Mouse (Mus musculus) ZHBTc4 (cell line): ENCODE data around the gene Mfsd1.

ENCODE experiments used
- DNase-seq: peaks from one replicate; pipeline ENCODE4 v3.0.0-alpha.2; 2011; ENCODE audit warnings: low read depth, low spot score

Mfsd1 gene

DNA sequence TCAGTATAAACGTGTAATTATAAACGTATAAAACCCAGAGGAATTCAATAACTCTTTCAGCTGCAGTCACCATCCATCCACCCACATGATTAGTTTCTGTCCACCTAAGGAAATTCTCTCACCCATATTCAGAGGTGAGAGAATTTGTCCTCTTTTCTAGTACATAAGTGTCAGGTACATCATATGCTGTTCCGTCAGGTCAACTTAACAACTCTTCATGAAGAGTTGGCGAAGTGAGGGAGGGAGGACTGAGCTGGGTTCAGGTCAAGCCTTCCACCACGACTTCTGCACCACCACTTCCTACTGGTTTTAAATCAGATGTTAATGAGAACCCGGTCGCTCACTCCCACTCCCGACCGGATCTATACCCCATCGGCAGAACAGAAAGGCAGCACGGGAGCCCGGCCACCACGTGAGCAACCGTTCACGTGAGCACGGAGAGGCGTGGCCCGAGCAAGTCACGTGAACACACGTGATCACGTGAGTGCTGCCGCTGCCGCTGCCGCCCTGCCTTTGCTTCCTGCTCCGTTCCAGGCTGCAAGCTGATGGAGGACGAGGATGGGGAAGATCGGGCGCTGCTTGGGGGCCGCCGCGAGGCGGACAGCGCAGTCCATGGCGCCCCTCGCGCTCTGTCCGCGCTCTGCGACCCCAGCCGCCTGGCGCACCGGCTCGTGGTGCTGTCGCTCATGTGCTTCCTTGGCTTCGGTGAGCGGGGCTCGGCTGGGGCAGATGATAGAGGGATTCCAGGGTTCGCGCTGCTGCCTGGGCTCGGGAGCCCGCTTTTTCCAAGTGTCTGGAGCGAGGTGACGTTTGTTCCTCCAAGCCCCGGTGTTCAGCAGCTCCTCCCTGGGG lies at the start of gene Mfsd1:
TSS of gene Mfsd1 (plus strand) at position 469 of the 852 bp plus-strand sequence.
- DNase-seq: peak; percentile 96

DNA sequence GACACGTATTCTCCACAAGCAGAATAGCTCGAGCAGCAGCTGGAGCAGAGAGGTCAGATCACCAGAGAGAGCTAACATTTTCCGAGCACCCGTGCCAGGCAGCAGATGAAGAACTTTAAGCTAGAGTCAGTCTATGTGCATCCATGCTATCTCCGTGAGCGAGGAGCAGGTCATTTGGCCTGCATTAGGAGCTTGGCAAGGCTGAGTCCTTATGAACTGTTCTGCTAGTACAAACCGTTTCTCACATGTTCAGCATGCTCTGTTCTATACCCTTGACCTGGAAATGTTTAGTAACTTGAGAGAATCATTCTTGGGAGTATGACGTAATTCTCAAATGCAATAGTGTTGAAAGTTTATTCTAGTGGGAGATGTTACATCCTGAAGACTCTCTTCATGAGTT lies 38.9 kb upstream of the Mfsd1 start:
- no peak for DNase-seq

- no peak for DNase-seq
Measured at GRCm38 (mm10) chr3:67551193-67551592, 31.3 kb upstream of the Mfsd1 start.

DNA sequence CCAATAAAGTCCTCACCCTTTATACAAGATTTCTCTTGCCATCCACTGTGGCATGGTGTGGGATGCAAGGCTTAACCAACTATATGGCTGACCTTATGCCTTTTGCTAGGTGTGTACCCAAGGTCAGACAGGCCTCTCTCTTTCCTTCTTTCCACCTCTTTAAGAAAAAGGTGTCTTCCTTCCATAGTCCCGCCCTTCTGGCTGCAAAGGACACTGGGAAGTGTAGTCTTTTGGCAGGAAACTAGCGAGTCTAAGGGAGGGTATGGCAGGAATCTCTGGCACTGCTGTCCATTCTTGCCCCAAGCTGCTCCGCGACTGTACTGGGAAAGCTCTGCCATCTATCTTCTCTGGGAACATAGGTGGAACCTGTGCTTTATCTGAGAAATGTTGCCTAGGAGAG lies 29.3 kb upstream of the Mfsd1 start:
- DNase-seq: peak; percentile 37

GRCm38 (mm10) chr3:67553927-67554448 lies 28.6 kb upstream of the Mfsd1 start:
- DNase-seq: no peak

DNA sequence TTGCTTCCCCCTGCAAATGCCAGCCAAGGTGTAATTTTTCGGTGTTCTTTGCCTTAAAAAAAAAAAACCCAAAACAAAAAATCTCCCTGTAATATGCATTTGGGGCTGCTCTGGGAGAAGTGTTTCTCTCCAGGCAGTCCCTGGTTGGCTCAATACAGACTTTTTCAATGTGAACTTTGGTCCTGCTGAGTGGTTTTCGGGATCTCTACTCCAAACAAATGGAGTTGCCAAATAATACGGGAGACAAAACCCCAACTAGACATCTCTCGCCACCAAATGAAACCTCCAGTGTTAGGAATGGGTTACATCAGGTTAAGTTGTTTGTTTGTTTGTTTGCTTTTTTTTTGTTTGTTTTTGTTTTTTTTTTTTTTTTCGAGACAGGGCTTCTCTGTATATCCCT lies 27.3 kb upstream of the Mfsd1 start:
- DNase-seq: no peak

DNA sequence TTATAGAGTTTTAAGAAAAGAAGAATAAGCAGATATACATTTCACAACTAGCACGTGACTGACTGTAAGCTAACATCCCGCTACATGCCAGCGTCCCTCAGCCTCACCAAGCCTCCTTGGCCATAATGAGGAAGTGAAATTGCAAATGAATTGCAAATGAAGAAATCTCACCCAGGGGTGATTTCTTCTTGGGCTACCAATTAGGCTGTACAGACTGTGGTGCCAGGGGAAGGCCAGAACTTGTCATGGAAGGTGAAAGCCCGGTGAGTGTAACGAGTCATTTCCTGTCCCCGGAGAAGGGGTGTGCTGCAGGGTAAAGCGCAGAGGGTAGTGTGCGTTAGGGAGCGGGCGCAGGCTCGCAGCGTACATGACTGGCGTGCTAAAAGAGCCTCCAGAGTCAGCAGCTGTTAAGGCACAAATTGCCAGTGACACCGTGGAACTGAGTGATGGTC lies 25.3 kb upstream of the Mfsd1 start:
- DNase-seq: no peak

DNA sequence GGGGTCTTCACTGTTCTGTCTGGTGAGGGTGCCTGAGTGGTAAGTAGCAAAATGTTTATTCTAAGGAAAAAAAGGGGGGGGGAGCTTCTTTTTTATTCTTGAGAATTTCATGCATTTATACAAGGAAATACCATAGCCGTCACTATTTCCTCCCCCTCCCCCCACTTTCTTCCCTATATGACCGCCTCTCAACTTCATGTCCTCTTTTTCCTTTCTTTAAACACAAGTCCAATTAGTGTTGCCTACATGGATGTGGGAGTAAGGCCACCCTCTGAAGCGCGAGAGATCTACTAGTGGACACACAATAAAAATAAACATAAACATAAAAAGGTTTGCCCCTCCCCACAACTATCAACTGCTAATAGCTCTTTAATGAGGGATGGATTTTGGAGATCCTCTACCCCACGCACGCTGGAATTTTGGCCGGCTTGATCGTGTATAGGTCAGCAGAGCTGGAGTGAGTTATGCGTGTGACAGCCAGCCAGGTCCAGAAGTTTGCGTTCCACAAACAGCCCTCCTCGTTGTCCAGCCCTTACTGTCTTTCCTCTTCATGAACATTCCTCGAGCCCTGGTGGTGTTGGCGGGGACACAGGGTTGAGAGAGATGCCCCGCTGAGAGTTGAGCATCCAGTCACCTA lies 24.7 kb upstream of the Mfsd1 start:
- DNase-seq: no peak

DNA sequence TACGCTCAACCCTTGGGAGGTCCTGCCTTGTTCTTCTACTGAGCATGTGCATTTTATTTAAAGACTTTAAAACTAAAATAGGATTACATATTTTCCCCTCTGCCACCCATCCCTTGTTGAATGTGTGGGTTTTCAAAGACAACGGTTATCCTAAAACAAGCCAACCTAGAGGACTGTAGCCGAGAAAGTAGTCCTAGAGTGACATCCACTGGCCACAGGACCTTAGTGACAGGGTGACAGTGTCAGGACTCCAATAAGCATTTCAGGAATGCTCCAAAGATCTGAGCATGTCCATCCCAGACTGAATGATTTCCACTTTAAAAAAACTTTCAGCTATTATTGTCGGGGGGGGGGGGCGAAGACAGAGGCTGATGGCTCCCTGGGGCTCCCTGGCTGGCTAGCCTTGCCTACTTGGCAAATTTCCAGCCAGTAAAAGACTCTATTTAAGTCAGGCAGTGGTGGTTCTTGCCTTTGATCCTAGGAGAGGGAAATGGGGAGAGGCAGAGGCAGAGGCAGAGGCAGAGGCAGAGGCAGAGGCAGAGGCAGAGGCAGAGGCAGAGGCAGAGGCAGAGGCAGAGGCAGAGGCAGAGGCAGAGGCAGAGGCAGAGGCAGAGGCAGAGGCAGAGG lies 17.7 kb upstream of the Mfsd1 start:
- DNase-seq: peak; percentile 36

DNA sequence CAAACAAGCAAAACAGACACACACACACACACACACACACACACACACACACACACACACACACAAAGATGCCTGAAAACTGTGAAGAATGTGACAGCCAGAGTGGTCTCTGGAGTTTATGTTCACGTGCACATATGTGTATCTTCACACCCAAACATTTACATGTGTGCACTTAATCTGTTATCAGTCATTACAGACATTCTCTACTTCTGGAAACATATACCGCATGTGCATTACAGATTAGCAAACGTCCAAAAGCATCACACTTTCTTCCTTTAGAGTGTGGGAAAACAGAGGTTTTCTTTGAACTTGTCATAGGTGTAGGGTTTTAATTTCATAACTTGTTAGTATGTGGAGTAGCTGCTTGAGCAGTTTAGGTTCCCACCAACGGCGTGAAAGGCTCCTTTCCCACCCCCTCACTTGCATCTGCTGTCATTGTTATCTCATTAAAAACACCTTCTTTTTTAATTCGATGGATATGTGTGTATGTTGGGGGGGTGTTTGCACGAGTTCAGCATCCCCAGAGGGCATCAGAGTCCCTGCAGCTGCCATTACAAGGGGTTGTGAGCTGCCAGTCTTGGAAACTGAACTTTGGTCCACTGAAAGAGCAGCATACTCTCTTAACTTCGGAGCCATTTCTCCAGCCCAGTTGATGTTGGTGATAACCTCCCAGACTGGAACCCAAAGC lies 16.9 kb upstream of the Mfsd1 start:
- DNase-seq: no peak

DNA sequence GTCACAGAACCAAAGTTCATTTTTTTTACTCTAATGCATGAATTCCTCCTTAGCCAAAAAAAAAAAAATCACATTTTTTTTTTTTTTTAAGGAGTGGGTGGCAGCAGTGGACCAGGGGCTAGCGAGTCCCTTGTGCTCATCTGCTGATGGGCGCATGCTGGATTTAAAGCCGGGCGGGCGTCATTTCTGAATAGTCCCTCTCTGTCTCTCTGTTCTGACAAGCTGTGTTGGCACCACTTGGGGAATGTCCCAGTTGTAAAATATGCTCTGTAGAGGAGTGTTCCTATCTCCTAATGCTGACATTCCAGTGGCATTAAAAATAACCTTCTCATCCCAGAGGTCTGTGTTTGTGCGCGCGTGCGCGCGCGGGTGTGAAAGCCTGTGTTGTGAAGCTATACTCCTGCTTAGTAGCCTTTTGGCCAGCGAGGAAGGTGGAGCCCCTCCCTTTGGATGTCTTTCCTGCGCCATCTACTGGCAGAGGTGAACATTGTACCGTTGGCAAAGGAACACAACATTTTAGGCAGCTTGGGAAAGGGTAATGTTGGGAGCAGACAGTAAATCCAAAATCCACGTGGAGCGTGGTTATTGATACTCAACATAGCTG lies 14.4 kb upstream of the Mfsd1 start:
- DNase-seq: peak; percentile 86

- DNase-seq: peak; percentile 77
Measured at GRCm38 (mm10) chr3:67572918-67573317, 9.6 kb upstream of the Mfsd1 start.

DNA sequence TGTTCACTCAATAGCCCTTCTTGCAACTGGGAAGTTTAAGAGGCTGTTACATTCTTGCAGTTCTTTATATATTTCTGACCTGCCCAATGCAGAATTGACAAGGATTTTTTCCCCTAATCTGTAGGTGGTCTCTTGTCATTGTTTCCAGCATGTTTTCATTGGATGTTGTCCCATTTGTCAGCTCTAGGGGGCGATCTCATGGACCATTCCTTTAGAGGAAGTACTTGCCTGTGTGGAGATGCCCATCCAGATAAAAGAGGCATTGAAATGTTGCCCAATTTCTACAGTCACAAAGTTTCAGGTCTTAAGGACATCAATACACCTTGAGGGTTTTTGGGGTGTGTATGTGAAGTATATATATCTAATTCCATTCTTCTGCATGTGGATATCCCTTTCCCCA lies 9.0 kb upstream of the Mfsd1 start:
- DNase-seq: peak; percentile 52

- no peak for DNase-seq
Measured at GRCm38 (mm10) chr3:67576248-67576647, 6.3 kb upstream of the Mfsd1 start.

- DNase-seq: no peak
Measured at GRCm38 (mm10) chr3:67576724-67577123, 5.8 kb upstream of the Mfsd1 start.

DNA sequence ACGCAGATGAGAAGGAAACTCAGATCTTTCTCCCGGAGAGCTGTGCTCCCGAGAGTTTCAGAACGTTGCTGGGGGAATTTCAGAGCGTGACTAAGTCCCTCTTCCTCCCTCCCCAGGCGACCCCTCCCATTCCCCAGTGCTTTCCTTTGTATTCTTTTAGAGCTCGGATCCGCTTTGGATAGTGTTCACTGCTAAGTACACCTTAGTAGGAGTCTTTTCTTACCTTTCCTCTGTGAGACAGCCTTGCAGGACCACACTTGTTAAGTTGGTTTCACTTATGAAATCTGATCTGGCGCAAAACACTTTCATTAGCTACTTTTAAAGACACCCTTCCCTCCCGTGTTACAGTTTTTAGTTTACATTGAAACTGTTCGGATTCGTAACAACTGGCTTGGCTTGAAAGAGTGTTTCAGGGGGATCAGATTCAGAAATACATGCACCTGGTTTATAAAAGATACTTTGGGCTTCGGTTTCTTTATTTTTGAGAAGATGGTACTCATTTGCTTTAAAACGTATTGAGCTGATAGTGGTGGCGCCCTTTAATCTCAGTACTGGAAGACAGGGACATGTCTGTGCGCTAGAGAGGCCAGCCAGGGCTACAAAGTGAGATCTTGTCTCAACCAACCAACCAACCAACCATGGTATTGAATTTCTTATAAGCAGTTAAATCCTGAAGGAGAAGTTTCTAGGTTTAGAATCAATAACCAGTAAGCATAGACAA lies 744 bp downstream of the Mfsd1 start:
- no peak for DNase-seq

GRCm38 (mm10) chr3:67583846-67584186 lies 1.3 kb downstream of the Mfsd1 start:
- no peak for DNase-seq

GRCm38 (mm10) chr3:67586511-67586910 lies 4.0 kb downstream of the Mfsd1 start:
- DNase-seq: no peak

DNA sequence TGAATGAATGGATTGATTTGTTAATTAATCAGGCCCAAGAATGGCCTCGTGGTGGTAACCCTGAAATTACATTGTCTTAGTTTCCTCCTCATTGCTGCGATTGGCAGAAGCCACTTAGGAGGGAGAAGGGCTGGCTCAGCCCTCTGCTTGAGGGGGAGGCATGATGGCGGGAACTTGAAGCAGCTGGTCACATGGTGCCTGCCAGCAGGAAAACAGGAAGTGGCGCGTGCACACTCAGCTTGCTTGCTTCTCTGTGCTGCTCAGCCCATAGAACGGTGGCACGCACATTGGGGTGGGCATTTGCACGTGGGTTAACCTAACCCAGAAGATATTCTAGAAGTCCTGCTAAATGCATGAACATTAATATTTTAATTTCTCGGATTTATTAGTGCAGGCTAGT lies 4.9 kb downstream of the Mfsd1 start:
- peak; percentile 32 for DNase-seq

GRCm38 (mm10) chr3:67601616-67602138 lies 19.1 kb downstream of the Mfsd1 start:
- no peak for DNase-seq

DNA sequence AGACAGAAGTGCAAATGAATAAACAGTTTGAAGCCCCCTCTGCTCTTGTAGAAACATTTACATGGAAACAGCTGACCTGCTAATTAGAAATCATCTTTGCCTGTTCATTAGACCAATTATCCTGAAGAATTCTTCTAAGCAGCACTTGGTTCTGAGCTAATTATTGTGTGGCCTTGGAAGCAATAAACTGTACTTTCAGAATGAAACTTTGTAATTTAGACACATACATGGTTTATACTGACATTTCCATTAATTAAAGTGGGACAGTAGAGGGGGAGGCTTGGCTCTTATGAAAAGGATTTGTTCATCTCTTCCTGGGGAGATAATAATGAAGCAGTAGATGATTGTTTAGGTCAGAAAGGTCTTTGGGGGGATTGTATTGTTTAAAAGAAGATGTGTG lies 35.7 kb downstream of the Mfsd1 start:
- no peak for DNase-seq
